Mouse (Mus musculus) cortical plate, adult 2 months (tissue): ENCODE data around the gene Asb1. TPM values are rescaled to one million over a fixed set of nuclear protein-coding genes. Genes with fewer than 3 reads are reported as not detected.
A peak's percentile ranks its signal among the peaks of the same experiment; 100 is the strongest.

ENCODE experiments used
- H3K27ac ChIP-seq: fragments of 200-500 bp; 2 replicates; pipeline ENCODE4 v1.5.1; 2012; ENCODE audit warnings: low read length, control low read depth, inconsistent platforms; ENCODE audit not compliant: insufficient read depth
- H3K4me1 ChIP-seq: fragments of 200-500 bp; 2 replicates; pipeline ENCODE4 v1.6.1; 2011; ENCODE audit warnings: low read length; ENCODE audit not compliant: control insufficient read depth, insufficient read depth
- H3K4me3 ChIP-seq: fragments of 200-500 bp; 2 replicates; pipeline ENCODE4 v1.5.1; 2011; ENCODE audit warnings: mild to moderate bottlenecking, low read length, control low read depth; ENCODE audit not compliant: insufficient read depth
- CTCF ChIP-seq: fragments of 200-500 bp; IDR thresholded peaks from 2 replicates; pipeline ENCODE4 v1.5.1; 2011; ENCODE audit warnings: mild to moderate bottlenecking, control low read depth, low read length; ENCODE audit not compliant: insufficient read depth; ENCODE audit errors: extremely low read depth
- POLR2A ChIP-seq: fragments of 200-500 bp; IDR thresholded peaks from 2 replicates; pipeline ENCODE4 v1.6.1; 2011; ENCODE audit warnings: mild to moderate bottlenecking, low read length, control low read depth; ENCODE audit not compliant: insufficient read depth; ENCODE audit errors: extremely low read depth
- polyA plus RNA-seq: library from polyadenylated mRNA; depleted of rRNA; stranded (reverse); fragments of >200 nt; gene quantifications from 2 replicates; pipeline ENCODE4 v1.2.3, GENCODE M21; 2012

Asb1 gene
- polyA plus RNA-seq, 1 experiment = 22.2 TPM

DNA sequence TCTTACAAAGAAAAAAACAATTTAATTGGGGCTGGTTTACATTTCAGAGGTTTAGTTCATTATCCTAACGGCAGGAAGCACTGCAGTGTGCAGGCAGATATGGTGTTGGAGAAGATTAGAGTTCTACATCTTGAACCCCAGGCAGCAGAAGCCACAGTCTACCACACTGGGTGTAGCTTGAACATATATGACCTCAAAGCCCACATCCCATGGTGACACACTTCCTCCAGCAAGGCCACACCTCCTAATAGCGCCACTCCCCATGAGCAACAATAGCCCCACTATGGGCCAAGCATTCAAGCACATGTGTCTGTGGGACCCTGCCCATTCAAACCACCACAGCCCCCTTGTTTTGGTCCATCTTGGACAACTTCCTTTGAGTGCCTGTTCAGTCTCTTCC lies 26.9 kb downstream of the Asb1 start:
- H3K4me1 ChIP-seq = peaks cover 2% of the 10 kb centered on the region; the same call in 1 of the 2 replicates
- TF ChIP-seq POLR2A (no peak), CTCF (no peak)

DNA sequence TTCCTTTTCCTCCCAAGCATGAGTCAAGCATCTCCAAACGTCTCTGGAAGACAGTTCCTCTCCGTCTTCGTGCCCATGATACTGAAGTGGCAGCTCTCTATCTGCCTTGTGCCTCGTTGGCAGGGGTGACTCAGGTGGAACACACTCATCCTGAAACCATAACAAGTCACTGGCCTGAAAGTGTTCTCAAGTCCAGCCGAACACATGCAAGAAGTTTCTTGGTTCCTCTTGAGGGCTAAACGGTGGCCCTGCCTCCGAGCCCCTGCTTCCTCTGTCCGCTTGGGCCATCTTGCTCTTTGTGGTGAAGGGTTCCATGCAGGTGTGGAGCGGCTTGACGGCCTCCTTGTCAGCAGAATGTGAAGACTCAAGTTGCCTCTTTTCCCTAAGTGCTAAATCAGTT lies 32.1 kb downstream of the Asb1 start:
- no peak for TF ChIP-seq CTCF
- no peak for TF ChIP-seq POLR2A
- Histone ChIP-seq H3K27ac (no peak overlapping the region), H3K4me3 (no peak overlapping the region), H3K4me1 (no peaks in the 10 kb centered on the region)

More for the DNA sequence above, 26.9 kb downstream of the Asb1 start:
- H3K4me3 ChIP-seq = no peak overlapping the region
- no peak overlapping the region for H3K27ac ChIP-seq

DNA sequence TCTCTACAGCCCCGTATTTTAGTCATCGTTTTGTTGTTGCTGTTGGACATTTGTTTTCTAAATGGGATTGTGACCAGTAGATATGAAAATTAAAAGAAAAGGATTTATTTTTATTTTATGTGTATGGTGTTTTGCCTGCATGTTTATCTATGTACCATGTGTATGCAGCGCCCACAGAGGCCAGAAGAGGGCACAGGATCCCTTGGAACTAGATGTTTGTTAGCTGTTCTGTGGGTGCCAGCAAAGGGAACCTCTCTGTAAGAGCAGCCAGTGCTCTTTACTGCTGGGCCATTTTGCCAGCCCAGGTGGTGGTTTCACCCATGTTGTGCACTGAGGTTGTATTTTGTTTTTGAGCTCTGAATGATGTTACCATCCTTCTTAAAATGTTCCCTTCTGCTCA lies 33.9 kb downstream of the Asb1 start:
- H3K27ac ChIP-seq = no peak overlapping the region
- no peaks in the 10 kb centered on the region for H3K4me1 ChIP-seq
- H3K4me3 ChIP-seq = no peak overlapping the region
- TF ChIP-seq POLR2A (no peak), CTCF (peak; percentile 74)

DNA sequence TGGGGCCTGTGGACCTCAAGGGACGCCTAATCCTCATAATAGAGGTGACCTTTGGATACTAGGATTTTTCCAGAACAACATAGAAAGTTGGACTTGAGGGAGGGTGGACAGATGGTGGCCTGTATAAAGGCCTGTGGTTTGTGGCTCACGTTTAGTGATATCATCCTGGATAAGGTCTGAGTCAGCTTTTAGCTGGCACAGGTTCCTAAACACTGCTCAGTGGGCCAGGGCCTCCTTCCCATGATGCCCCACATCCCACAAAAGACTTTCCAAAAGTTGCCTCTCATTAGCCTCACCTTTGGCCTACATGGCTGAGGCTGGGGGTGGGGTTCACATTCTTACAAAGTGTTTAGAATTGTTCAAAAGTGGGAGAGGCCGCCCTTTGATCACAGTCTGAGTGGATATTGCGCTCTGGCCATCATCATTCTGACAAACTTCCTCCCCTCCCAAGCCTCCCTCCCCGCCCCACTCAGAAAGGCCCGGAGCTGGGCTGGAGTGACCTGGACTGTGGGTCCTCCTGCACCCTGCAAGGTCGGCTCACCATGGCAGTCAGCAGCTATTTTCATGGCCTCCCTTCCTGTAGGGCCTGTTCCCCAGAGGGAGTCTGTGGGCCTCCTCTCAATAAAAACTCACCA lies 37.7 kb downstream of the Asb1 start:
- H3K4me1 ChIP-seq = no peaks in the 10 kb centered on the region
- H3K4me3 ChIP-seq = no peak overlapping the region
- TF ChIP-seq POLR2A (no peak), CTCF (no peak)
- H3K27ac ChIP-seq = no peak overlapping the region

DNA sequence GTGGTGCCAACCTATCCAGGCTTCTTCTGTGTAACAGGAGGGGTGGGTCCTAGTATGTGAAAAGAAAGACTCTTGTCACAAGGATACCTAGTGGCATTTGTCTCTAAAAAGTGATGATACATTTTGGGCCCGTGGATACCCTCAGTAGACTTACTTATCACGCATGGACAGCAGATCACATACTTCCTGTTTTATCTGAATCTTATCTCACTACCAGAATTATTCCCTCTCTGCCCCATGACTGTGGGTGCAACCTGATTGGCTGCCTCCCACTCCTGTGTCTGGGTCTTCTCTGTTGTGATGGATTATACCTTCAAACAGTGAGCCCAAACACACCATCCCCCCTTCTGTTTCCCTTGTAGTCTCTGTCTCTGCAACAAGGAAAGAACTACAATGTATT lies 40.2 kb downstream of the Asb1 start:
- no peak overlapping the region for H3K4me3 ChIP-seq

DNA sequence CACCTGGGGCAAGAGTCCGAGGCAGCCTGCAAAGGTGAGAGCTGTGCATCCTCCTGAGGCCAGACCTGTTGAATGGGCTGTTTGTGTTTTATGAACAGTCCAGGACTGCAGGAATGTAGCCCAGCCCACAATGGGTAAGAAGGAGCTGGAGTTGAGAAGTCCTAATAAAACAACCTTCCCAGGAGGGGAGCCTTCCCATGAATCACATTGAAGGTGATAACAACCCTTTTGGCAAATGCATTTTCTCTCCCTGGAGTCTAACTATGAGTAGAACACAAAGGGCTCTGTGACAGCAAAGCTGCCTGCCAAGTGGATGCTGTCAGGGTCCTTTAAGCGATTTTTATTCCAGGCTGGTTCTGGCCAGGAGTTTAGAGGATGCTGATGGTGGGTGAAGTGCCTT lies 40.9 kb downstream of the Asb1 start:
- TF ChIP-seq CTCF (no peak), POLR2A (no peak)
- Histone ChIP-seq H3K4me3 (no peak overlapping the region), H3K27ac (no peak overlapping the region), H3K4me1 (no peaks in the 10 kb centered on the region)

More for the DNA sequence above, 40.2 kb downstream of the Asb1 start:
- TF ChIP-seq POLR2A = no peak
- TF ChIP-seq CTCF = no peak
- H3K27ac ChIP-seq = no peak overlapping the region
- H3K4me1 ChIP-seq = no peaks in the 10 kb centered on the region

DNA sequence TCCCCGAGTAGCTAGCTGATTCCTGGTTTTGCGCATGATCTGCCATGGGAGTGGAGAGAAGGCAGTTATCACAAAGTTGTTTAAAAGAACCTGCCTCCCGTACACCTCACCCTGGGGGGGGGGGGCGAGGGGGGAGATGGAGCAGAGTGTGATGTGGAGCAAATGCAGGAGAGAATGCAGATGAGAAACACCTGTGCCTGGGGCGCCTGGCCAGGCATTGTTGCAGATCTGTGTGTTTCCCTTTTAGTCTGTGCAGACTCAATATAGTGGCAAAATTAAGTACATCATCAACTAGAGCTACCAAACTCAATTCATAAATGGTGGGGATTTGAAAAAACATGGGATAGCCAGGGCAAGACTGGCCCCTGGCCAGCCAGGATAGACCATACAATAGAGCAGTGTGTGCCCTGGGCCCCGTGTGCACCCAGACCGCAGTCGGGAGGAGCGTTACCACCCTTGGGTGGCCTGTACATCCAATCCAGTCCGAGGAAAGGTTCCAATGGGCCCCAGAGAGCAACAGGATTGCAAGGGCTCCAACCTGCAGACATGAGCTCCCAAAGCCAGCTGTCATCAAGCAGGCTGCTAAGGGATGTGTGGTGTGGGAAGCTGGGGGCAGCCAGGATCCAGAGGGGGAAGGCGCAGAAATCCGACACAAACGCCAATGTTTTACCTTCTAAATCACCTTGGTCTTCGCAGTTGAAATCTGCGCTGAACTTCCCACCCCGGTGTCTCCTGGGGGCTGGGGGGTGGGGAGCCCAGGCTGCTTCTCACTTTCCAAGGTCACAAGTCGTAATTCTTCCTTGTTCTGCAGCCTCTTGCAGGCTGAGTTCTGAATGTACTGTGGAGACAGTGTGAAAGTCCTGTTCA lies 44.9 kb downstream of the Asb1 start:
- H3K27ac ChIP-seq = no peak overlapping the region
- H3K4me3 ChIP-seq = no peak overlapping the region
- TF ChIP-seq POLR2A (no peak), CTCF (no peak)
- no peaks in the 10 kb centered on the region for H3K4me1 ChIP-seq

DNA sequence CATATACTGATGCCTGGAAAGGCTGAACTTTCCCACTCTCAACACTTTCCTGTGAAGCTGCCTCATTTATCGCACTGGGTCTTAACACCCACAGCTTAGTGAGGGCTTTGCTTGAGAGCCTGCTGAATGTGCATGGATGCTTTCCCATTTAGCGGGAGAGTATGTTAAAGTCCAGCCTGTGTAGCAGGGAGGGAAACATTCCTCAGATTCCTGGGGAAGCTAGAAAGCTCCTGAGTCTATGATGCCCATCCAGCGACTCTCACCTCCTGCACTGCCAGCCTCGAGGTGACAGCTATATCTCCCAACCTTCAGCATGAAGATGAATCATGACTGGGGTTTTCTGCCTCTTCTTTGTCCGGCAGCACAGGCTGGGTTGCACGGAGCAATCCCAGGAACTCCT lies 49.4 kb downstream of the Asb1 start:
- TF ChIP-seq CTCF (no peak), POLR2A (no peak)
- Histone ChIP-seq H3K4me1 (no peaks in the 10 kb centered on the region), H3K4me3 (no peak overlapping the region), H3K27ac (no peak overlapping the region)

DNA sequence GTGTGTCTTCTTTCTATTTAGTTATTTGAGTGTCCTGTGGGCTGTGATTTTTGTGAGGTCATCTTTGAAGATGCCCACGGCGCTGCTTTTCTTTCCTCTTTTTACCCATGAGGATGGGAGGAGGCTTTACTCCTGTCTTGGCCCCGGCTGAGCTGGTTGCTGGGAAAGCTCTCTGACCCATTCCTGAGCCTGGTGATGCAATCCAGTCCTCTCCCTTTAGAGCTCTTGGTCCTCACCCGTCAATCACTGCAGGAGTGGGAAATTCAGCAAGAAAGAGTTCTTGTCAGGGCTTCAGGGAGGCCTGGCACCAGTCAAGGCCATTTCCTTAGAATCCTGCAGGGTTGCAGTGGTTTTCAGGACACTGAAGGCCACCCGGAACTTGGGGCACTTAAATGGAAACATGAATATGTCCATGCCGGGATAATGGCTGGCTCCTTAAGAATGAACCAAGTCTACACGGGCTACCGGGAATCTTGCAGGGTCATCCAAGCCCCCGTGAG lies 55.2 kb downstream of the Asb1 start:
- H3K27ac ChIP-seq = no peak overlapping the region
- TF ChIP-seq POLR2A (no peak), CTCF (no peak)
- no peak overlapping the region for H3K4me3 ChIP-seq
- H3K4me1 ChIP-seq = peaks cover 3% of the 10 kb centered on the region; the same call in 1 of the 2 replicates

DNA sequence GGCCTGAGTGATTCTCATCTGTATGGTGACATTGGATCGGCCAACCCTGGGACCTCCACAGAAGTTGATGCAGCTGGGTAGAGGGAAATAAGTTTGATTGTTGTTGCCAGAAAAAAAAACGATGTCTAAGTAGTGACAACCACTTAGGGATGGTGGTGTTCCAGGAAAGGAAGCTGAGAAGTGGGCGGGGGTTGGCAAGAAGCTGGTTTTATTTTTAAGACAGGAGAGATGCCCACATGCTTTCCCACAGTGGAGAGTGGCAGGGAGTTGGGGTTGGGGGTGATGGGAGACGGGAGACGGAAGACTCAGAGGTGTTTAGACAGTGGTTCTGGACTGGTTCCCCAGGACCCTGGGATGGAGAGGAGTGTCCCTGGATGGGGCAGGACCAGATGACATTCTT lies 57.3 kb downstream of the Asb1 start:
- Histone ChIP-seq H3K4me1 (peaks cover 3% of the 10 kb centered on the region; the same call in 1 of the 2 replicates), H3K4me3 (no peak overlapping the region), H3K27ac (no peak overlapping the region)
- TF ChIP-seq CTCF (no peak), POLR2A (no peak)
